Mouse (Mus musculus): ENCODE measurements around the gene Ddx39b.
"Not testable (repeated sequence)": the region's sequence is repeated elsewhere in the genome, so short reads cannot be mapped to it uniquely, and the experiment has no call there.

Ddx39b gene

DNA sequence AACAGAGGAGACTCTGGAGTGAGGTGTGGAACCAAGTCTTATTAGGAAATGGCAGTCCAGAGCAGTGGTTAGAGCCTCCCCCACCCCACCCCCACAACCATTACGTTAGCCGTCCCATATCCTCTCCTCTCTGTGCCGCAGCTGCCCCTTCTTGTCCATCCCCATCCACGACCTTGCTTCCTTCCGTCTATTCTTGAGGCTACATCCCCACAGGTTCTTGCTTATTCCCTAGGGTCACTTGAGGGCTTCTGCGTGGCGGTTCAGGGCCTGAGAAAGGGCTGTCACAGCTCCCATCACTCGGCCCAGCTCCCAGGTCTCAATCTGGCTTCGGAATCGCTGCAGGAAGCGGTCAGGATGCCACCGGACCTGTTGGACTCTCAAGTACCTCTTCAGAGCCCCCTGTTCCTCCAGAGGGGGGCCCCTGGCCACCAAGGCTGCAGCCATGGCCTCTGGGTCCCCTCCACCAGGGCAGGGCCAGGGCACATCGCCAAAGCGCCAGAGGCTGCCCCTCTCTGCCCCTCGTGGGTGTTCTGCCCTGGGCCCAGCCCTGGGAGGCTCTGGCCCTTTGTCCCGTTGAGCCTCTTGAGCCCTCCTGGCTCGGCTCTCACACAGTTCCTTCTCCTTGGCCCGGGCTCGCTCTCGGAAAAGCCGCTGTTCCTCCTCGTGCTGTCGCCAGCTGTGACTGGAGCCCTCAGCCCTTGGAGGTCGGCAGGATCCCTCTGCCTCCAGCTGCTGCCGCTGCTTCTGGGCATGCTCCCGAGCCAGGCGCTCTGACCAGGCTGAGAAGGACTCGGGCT lies 21.2 kb upstream of the Ddx39b start, which contains the start of gene Gm16181:
TSS of gene Gm16181 (plus strand) at position 679 of the 797 bp plus-strand sequence.
- no peak for DNase-seq

DNA sequence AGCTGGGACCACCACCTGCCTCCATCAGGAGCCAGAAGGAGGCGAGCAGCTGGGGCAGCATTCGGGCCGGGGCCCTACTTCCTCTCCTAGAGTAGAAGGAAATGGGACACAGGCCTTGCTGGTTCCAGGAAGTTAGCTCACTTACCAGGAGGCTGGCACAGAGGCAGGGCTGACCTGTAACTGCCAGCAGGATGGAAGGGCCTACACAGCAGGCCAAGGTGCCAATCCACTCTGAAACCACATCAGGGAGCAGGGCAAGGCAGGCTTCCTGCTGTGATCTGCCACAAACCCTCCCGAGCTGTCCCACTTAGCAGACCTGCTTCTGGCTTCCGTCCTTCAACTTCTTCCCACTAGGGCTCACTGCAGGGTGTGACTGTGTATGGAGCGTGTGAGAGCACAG lies 19.2 kb upstream of the Ddx39b start:
- DNase-seq = no peak

- no peak for DNase-seq
Observed at GRCm38 (mm10) chr17:35224641-35225040, 16.9 kb upstream of the Ddx39b start.

GRCm38 (mm10) chr17:35225456-35225855 lies 16.1 kb upstream of the Ddx39b start:
- DNase-seq = no peak

DNA sequence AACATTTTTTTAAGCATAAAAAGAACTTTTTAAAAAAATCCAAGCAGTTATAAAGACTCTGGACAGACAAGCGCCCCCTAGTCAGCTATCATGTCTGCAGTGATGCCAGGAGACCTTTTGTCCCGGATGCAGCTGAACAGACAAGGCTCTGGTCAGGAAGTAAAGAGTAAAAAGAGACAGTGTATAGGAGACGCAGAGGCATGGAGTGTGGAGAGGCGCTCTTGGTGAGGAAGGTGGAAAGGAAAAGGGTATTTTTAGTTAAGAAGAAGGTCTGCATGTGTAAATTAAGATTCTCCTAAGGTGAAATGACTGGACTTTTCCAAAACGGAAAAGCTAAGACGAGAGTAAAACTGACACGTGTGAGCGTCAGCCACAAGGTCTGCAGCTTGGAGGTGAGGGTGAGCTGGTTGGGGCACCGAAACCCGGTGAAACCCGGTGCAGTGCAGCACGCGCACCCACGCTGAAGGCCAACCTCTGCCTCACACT lies 14.9 kb upstream of the Ddx39b start:
- no peak for DNase-seq

- no peak for DNase-seq
Observed at GRCm38 (mm10) chr17:35231022-35231421, 10.5 kb upstream of the Ddx39b start.

GRCm38 (mm10) chr17:35232043-35232442 lies 9.5 kb upstream of the Ddx39b start:
- DNase-seq = peak; percentile 82

- no peak for DNase-seq
Observed at GRCm38 (mm10) chr17:35232659-35233058, 8.9 kb upstream of the Ddx39b start.

GRCm38 (mm10) chr17:35233114-35233980 lies 8.2 kb upstream of the Ddx39b start, which contains the start of gene Atp6v1g2:
Gene Atp6v1g2 (plus strand): TSS chr17:35233660.
- DNase-seq = no peak

- DNase-seq = not testable (repeated sequence)
Observed at GRCm38 (mm10) chr17:35234090-35234489, 7.5 kb upstream of the Ddx39b start.

DNA sequence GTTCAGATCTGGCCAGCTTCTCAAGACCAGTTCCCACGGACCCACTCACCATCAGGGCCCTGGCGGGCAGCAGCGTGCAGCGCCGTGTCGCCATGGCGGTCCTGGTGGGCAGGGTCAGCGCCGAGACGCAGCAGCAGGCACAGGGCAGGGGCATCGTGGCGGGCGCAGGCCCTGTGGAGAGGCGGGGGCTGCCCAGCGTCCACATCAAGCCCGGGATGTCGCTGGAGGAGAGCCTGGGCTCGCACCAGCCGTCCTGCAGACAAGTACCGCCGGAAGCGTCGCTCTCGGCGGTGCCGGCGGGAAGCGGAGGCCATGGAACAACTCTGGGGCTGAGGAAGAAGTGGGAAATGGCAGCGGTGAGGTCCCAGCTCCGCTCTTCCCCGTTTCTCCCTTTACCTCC lies 6.6 kb upstream of the Ddx39b start:
- DNase-seq = peak; percentile 54

GRCm38 (mm10) chr17:35235614-35236389 lies 5.7 kb upstream of the Ddx39b start, which contains the start of gene Nfkbil1:
Gene Nfkbil1 (minus strand): TSS chr17:35235792.
- DNase-seq = peak; percentile 86

GRCm38 (mm10) chr17:35236390-35236746 lies 5.2 kb upstream of the Ddx39b start:
- DNase-seq = peak; percentile 100

DNA sequence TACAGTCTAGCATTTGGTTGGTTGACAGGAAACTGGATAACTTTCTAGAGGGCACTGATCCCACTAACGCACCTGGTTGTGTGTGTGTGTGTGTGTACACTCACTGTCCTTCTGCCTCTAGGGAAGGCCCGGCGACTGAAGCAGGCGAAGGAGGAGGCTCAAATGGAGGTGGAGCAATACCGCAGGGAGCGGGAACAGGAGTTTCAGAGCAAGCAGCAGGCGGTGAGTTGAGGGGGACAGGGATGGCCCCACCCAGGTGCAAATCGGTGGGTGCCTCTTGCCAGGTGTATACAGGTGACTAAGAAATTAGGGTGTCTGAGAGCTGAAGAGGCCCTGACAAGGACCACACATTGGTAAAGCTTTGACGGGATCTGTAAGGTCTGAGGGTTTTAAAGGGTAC lies 4.5 kb upstream of the Ddx39b start:
- DNase-seq = no peak

GRCm38 (mm10) chr17:35237504-35237903 lies 4.0 kb upstream of the Ddx39b start:
- DNase-seq = no peak

DNA sequence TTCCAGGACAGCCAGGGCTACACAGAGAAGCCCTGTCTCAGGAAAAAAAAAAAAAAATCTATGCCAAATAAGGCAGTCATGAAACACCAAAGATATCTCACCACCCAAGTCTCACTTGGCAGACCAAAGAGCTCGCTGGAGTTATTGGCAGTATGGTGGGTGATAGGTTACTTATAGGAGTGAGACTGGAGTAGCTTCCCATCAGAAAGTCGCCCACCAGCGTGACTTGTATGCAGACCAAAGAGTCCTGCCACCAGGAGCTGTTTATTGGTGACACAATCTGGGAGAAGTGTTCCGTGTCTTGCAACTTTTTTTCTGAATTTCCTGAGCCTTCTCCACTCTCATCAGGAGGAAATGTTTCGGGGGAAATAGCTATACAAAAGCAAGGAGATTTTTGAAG lies 1.8 kb upstream of the Ddx39b start:
- DNase-seq = no peak

- peak; percentile 54 for DNase-seq
Observed at GRCm38 (mm10) chr17:35240384-35241304, 902 bp upstream of the Ddx39b start.

DNA sequence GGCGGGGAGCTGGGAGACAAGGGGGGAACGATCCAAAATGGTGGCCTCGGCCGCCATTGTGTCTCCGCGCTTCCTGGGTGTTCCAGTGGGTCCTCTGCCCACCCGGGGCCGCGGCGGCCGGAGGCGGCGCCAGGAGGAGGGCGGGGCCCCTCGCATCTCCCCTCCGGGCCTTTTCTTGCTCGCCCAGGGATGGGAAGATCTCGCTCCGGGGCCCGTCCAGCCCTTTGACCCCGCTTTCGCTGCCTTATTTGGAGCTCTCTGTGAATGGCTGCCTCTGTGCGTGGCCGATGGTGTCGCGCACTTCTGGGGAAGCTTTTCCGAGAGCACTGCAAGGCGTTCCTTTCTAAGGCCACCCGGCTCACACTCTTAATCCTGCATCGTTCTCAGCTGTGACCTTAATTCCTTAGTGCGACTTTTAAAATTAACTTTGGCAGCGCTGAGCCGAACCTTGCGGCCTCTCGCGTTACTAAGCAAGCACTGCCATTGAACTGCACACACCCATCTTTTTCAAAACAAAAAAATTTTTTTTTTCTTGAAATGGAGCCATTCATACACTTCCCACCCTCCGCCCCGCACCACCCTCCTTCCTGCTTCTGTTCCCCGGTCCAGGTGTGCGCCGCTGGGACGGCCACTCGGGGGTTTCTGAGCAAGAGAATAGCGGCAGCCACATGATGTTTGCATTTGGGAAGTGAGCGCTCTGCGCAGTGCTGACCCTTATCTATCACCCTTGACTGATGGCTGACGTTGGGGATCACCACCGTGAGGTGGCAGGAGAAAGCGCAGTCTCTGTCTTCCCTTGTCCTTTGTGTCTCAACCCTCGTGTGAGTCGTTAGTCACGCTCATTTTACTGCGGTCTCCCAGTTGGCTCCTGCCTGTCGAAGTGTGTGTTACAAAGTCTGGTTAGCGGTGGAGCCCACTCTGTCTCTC lies 732 bp downstream of the Ddx39b start:
- no peak for DNase-seq

DNA sequence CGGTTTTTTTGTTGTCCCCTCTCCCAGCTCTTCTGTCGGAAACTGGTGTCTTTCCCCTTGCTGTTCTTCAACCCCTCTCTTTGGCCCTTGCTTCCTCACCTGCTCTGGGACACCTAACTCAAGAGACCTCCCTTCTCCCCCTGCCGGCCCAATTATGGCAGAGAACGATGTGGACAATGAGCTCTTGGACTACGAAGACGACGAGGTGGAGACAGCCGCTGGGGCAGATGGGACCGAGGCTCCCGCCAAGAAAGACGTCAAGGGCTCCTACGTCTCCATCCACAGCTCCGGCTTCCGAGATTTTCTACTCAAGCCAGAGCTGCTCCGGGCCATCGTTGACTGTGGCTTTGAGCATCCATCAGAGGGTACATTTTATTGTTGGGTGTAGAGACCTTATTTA lies 1.5 kb downstream of the Ddx39b start:
- peak; percentile 56 for DNase-seq

- DNase-seq = no peak
Observed at GRCm38 (mm10) chr17:35244999-35245398, 3.5 kb downstream of the Ddx39b start.
